Mouse (Mus musculus) C3H10T1/2 (cell line): ENCODE measurements around the gene Stag3. TPM values are rescaled to one million over a fixed set of nuclear protein-coding genes. Genes with fewer than 3 reads are reported as not detected.

Experiments used
- polyA plus RNA-seq, 2 experiments: library from polyadenylated mRNA; unstranded; fragments of >200 nt; fragmentation: generic; extraction: Trizol; gene quantifications; one replicate each; pipeline ENCODE4 v1.2.1; 2012; ENCODE audit warnings: missing spikeins in 2 of 2

The Stag3 gene
- under 1 TPM in 1 of 2 experiments, not detected in 1; 0.04 TPM for polyA plus RNA-seq

DNA sequence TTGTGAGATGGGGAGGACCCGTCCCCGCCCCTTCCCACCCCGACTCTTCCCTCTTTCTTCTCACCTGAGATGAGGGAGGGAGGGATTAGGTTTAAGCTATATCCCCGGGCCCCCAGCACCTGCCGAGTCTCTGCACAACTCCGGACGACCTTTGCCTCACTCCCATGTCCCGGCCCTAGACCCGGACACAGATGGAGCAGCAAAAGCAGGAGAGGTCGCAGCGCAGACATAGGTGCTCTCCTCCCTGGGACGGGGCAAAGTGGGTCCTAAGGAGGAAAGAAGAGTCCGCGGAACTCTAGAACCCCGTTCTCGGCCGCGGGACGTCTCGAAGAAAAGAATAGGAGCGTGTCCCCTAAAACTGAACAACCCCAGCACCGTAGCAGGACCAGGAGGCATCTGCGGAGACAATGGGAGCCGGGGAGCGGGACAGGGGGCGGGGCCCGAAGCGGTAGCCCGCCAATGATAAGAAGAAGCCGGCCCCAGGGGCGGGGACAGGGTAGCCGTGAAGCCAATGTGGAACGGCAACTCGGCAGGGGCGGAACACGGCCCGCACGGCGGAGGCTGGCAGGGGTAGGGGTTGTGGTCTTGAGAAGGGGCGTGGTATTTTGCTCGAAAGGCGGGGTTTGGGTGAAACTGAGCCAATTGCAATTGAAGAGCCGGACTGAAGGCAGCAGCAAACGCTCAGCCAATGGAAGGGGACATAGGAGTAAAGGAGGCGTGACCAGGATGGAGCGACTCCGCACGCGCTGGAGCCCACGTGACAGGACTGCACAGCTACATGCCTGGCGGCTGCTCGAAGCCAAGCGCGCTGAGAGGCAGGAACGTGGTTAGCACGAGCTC lies at the start of gene Stag3, which contains the start of the genes Gm43720 and Gpc2:
Stag3 (plus strand) TSS at position 656 of the 840 bp plus-strand sequence.
Gm43720 (minus strand) TSS at position 374 of the 840 bp plus-strand sequence.
Gpc2 (minus strand) TSS at position 421 of the 840 bp plus-strand sequence.

DNA sequence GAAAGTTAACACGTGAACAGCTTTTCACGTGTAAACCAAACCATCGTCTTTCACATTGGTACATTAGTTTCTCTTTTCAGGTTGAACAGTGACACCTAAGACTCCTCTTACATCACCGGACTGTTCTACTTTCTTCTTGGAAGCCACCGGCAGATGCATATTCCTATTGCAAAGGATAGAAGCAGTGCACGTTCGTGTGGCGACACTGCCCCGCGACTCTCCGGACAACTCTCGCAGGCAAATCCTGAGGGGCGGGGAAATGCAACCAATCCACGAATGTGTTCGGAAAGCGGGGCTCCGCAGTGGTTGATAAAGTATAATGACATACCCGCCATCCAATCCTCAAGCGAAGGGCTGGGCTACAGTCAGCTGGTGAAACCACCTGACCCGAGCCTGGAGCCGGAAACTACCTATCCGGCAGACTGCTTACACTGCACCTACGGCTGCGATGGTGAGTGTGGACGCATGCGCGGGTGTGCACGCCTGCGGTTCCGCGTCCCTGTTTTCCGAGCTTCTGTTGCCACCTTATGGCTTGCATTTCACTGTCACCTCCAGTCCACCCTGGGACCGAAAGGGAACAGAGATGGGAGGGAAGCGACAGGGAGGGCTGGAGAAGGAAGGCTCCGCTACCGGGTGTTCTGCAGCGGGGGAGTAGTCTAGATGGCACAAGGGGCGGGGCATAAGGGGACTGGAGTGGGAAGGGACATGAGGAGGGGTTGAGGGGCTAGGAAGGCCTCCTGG lies 24.5 kb upstream of the Stag3 start, which contains the start of gene Lamtor4:
Lamtor4 (plus strand) TSS at position 130 of the 741 bp plus-strand sequence.

DNA sequence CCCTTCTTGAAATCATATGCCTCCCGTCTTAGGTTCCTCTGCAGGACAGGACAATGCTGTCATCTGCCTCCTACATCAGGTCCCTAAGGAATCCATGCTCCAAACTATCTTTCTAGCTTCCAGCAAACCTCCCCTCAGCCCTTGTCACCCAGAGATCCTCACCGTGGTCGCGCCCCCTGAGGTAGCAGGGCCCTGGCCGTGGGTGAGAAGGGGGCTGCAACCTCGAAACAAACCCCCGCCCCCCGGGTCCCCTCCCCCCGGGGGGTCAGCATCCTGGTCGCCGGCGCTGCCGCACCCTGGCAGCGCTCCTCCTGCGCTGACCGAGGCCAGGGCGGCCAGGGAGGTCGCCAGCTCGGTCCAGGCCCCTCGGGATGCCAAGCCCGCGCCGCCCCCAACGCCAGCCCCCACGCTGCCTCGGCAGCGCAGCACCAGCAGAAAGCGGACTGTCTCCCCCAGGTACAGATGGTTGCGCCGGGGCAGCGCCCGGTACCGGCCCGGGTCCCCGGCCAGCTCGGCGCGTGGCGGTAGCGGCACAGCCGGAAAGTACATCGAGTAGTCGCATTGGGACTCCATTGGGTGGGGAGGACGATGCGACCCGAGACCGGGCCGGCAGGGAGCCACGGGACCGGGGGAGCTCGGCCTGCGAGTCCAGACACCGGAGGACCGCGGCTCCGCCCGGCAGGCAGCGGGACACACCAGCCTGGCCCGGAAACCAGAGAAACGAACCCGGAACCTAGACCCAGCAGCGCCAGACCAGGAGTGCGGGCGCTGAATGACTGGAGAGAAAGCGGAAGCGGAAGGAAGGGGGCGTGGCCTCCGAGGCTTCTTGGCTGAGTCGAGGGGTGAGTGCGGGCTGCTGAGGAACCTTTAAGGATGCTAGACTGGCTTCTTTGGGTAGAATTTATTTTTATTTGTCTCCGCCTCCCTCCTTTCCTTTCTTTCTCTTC lies 16.5 kb upstream of the Stag3 start, which contains the start of gene BC037034:
BC037034 (minus strand) TSS at position 774 of the 947 bp plus-strand sequence.

DNA sequence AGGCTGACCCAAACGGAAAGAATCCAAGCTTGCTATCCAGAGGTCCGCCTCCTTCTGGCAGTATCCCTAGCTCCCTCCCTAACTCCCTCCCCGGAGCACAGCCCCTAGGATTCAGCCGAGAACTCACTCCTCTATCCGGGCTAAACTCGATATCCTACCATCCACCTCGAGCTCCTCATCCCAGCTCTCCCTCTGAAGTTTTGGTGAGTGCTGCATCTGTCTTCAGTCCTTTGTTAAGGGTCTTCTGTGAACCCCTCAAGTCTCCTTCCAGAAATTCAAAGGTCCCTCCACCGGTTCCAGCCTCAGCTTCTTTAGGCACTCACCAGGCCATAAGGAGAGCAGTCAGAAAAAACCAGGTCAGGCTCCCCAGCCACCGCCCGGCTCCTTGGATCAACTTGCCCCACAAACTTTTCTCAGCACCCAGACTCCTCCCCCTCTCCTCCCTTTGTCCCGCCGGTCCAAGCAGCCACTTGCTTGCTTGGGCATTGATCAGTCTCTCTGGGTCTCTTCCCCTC lies 7.6 kb upstream of the Stag3 start, which contains the start of gene Gal3st4:
Gal3st4 (minus strand) TSS at position 432 of the 515 bp plus-strand sequence.

DNA sequence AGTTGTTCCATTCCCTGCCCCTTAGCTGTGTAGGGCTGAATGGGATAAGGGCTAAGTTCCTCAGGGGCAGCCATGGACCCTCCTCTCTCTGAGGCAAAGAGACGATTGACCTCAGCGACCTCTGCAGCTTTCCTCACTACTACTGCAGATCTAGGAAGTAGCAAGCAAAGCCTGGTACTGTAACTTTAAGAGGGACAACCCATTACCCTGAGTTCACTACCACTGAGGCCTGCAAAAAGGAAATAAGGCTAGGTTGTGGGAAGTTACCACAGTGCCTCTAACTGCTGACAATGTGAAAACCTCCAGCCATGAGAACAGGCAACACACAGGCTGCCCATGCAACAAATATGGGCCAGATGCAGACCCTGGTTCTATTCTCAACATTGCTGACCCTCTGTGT lies 61.6 kb downstream of the Stag3 start, which contains the start of gene Pvrig:
Pvrig (plus strand) TSS at position 301 of the 400 bp plus-strand sequence.

Other genes starting within 250 kb of the Stag3 start
- not detected for gene Smok3c, start 227.0 kb upstream of the Stag3 start, polyA plus RNA-seq
- 1 to 10 TPM in 1 of 2 experiments, under 1 TPM in 1; 0.23 to 4.5 TPM for gene Zkscan1, start 195.2 kb upstream of the Stag3 start, polyA plus RNA-seq
- 10 to 100 TPM in 1 of 2 experiments, 1 to 10 TPM in 1; 1.8 to 19.0 TPM for gene Zscan21, start 163.3 kb upstream of the Stag3 start, polyA plus RNA-seq
- gene Zfp113, start 124.5 kb upstream of the Stag3 start, polyA plus RNA-seq: 1 to 10 TPM in 1 of 2 experiments, under 1 TPM in 1; 0.56 to 3.5 TPM
- 100 to 1,000 TPM; 170 to 230 TPM for gene Cops6, start 119.2 kb upstream of the Stag3 start, polyA plus RNA-seq
- 10 to 100 TPM in 1 of 2 experiments, 1 to 10 TPM in 1; 6.1 to 21.4 TPM for gene Ap4m1, start 108.2 kb upstream of the Stag3 start, polyA plus RNA-seq
- gene Mcm7, start 107.8 kb upstream of the Stag3 start, polyA plus RNA-seq: 100 to 1,000 TPM in 1 of 2 experiments, 10 to 100 TPM in 1; 61.2 to 191 TPM
- 10 to 100 TPM; 25.1 to 32.8 TPM for gene Taf6, start 92.8 kb upstream of the Stag3 start, polyA plus RNA-seq
- 10 to 100 TPM in 1 of 2 experiments, 1 to 10 TPM in 1; 3.2 to 41.2 TPM for gene Cnpy4, start 92.8 kb upstream of the Stag3 start, polyA plus RNA-seq
- gene Mblac1, start 85.9 kb upstream of the Stag3 start, polyA plus RNA-seq: 1 to 10 TPM in 1 of 2 experiments, under 1 TPM in 1; 0.83 to 3.0 TPM
- gene Nxpe5, start 54.3 kb upstream of the Stag3 start, polyA plus RNA-seq: not detected
- 100 to 1,000 TPM in 1 of 2 experiments, 10 to 100 TPM in 1; 81.8 to 128 TPM for gene Lamtor4, start 24.8 kb upstream of the Stag3 start, polyA plus RNA-seq
- gene BC037034, start 16.2 kb upstream of the Stag3 start, polyA plus RNA-seq: 10 to 100 TPM in 1 of 2 experiments, 1 to 10 TPM in 1; 2.6 to 12.4 TPM
- gene Gal3st4, start 7.4 kb upstream of the Stag3 start, polyA plus RNA-seq: under 1 TPM in 1 of 2 experiments, not detected in 1; 0.60 TPM
- gene Gm43720, start 282 bp upstream of the Stag3 start, polyA plus RNA-seq: under 1 TPM in 1 of 2 experiments, not detected in 1; 0.01 TPM
- not detected for gene Gpc2, start 235 bp upstream of the Stag3 start, polyA plus RNA-seq
- not detected for gene Pvrig, start 61.7 kb downstream of the Stag3 start, polyA plus RNA-seq
- 1 to 10 TPM in 1 of 2 experiments, under 1 TPM in 1; 0.09 to 2.4 TPM for gene Zfp157, start 161.2 kb downstream of the Stag3 start, polyA plus RNA-seq